Mouse (Mus musculus) CH12.LX (cell line): ENCODE data around the gene Syde1. TPM values are rescaled to one million over a fixed set of nuclear protein-coding genes. Genes with fewer than 3 reads are reported as not detected.

Source experiments
- DNase-seq: peaks from one replicate; pipeline ENCODE4 v3.0.0-alpha.2; 2013; ENCODE audit errors: extremely low read depth
- H3K27ac ChIP-seq: 2 replicates; pipeline ENCODE4 v1.5.1; 2012; ENCODE audit warnings: low read depth, mild to moderate bottlenecking, control low read depth, moderate library complexity; ENCODE audit not compliant: insufficient read depth
- H3K27me3 ChIP-seq: replicated peaks from 2 replicates; pipeline ENCODE3; 2012; ENCODE audit warnings: inconsistent platforms
- H3K36me3 ChIP-seq, 2 experiments: replicated peaks in 1 of 2; 2 replicates each; pipeline versions ENCODE3 to v1.6.1; 2012; ENCODE audit warnings: inconsistent platforms in 1 of 2, low read length in 1 of 2, mild to moderate bottlenecking in 1 of 2, mixed read lengths in 1 of 2, moderate library complexity in 1 of 2; ENCODE audit not compliant: control insufficient read depth in 1 of 2, insufficient read depth in 1 of 2
- H3K4me1 ChIP-seq, 2 experiments: 2 replicates each; pipeline ENCODE4 v1.6.1; 2012; ENCODE audit warnings: inconsistent platforms in 1 of 2, moderate library complexity in 1 of 2; ENCODE audit not compliant: insufficient read depth in 2 of 2, control insufficient read depth in 1 of 2
- H3K4me2 ChIP-seq: 2 replicates; pipeline ENCODE4 v1.6.1; 2012; ENCODE audit warnings: low read depth, mild to moderate bottlenecking, control low read depth; ENCODE audit not compliant: poor library complexity, insufficient read depth, severe bottlenecking
- H3K4me3 ChIP-seq, 3 experiments: fragments of 150-350 bp in 1 of 3; sonication (generic) in 1 of 3; replicated peaks in 1 of 3; 2 replicates each; pipeline versions ENCODE3 to v1.5.1; 2011 to 2012; ENCODE audit warnings: low read depth in 2 of 3, low read length in 2 of 3, mild to moderate bottlenecking in 2 of 3, moderate library complexity in 2 of 3, control low read depth in 1 of 3, improper control_type of control experiment in 1 of 3, inconsistent platforms in 1 of 3, mixed read lengths in 1 of 3; ENCODE audit not compliant: poor library complexity in 1 of 3
- H3K79me2 ChIP-seq: replicated peaks from 2 replicates; pipeline ENCODE4 v1.6.1; 2012; ENCODE audit warnings: mild to moderate bottlenecking, moderate library complexity; ENCODE audit not compliant: control insufficient read depth, poor library complexity, insufficient read depth, severe bottlenecking; ENCODE audit errors: extremely low read depth
- H3K9ac ChIP-seq: 2 replicates; pipeline ENCODE4 v1.6.1; 2012; ENCODE audit warnings: low read depth, mild to moderate bottlenecking, control low read depth, moderate library complexity; ENCODE audit not compliant: insufficient read depth
- H3K9me3 ChIP-seq: replicated peaks from 2 replicates; pipeline ENCODE3; 2012; ENCODE audit warnings: low read length, inconsistent platforms, mixed read lengths
- BHLHE40 ChIP-seq: IDR thresholded peaks from 2 replicates; pipeline ENCODE4 v1.6.1; 2011; ENCODE audit warnings: mild to moderate bottlenecking, low read depth, low read length, improper control_type of control experiment
- CHD1 ChIP-seq: IDR thresholded peaks from 2 replicates; pipeline ENCODE4 v1.6.1; 2012; ENCODE audit warnings: low read depth, low read length, improper control_type of control experiment, inconsistent platforms
- CTCF ChIP-seq, 2 experiments: IDR thresholded peaks in 1 of 2; conservative IDR thresholded peaks in 1 of 2; 2 replicates each; pipeline ENCODE4 v1.5.1; 2011 to 2012; ENCODE audit warnings: low read depth in 2 of 2, low read length in 2 of 2, improper control_type of control experiment in 1 of 2, inconsistent platforms in 1 of 2, mild to moderate bottlenecking in 1 of 2, moderate library complexity in 1 of 2
- EP300 ChIP-seq: IDR thresholded peaks from 2 replicates; pipeline ENCODE4 v1.6.1; 2011; ENCODE audit warnings: low read length, improper control_type of control experiment
- GABPA ChIP-seq: IDR thresholded peaks from 2 replicates; pipeline ENCODE4 v1.6.1; 2012; ENCODE audit warnings: low read depth, low read length, improper control_type of control experiment, inconsistent platforms; ENCODE audit not compliant: insufficient replicate concordance
- JUND ChIP-seq: conservative IDR thresholded peaks from 2 replicates; pipeline ENCODE4 v1.6.1; 2011; ENCODE audit warnings: low read depth, low read length, improper control_type of control experiment
- MAFK ChIP-seq: IDR thresholded peaks from 2 replicates; pipeline ENCODE4 v1.6.1; 2011; ENCODE audit warnings: low read length, improper control_type of control experiment; ENCODE audit not compliant: insufficient replicate concordance
- MAX ChIP-seq: IDR thresholded peaks from 2 replicates; pipeline ENCODE4 v1.6.1; 2011; ENCODE audit warnings: low read length, improper control_type of control experiment
- MYC ChIP-seq: IDR thresholded peaks from 2 replicates; pipeline ENCODE4 v1.6.1; 2011; ENCODE audit warnings: low read depth, mild to moderate bottlenecking, improper control_type of control experiment, low read length
- POLR2AphosphoS2 ChIP-seq: IDR thresholded peaks from 2 replicates; pipeline ENCODE4 v1.6.1; 2011; ENCODE audit warnings: low read depth, low read length, improper control_type of control experiment
- RAD21 ChIP-seq: IDR thresholded peaks from 2 replicates; pipeline ENCODE4 v1.6.1; 2011; ENCODE audit warnings: low read depth, mild to moderate bottlenecking, low read length, improper control_type of control experiment, moderate library complexity
- TBP ChIP-seq: conservative IDR thresholded peaks from 2 replicates; pipeline ENCODE4 v1.6.1; 2011; ENCODE audit warnings: low read depth, low read length, improper control_type of control experiment
- UBTF ChIP-seq: IDR thresholded peaks from 2 replicates; pipeline ENCODE4 v1.6.1; 2012; ENCODE audit warnings: low read depth, mild to moderate bottlenecking, inconsistent platforms, low read length, improper control_type of control experiment, moderate library complexity
- USF2 ChIP-seq: conservative IDR thresholded peaks from 2 replicates; pipeline ENCODE4 v1.6.1; 2011; ENCODE audit warnings: low read depth, low read length, improper control_type of control experiment
- ZC3H11A ChIP-seq: IDR thresholded peaks from 2 replicates; pipeline ENCODE4 v1.6.1; 2012; ENCODE audit warnings: low read depth, mild to moderate bottlenecking, inconsistent platforms, low read length, improper control_type of control experiment
- ZKSCAN1 ChIP-seq: IDR thresholded peaks from 2 replicates; pipeline ENCODE4 v1.6.1; 2012; ENCODE audit warnings: low read depth, inconsistent platforms, low read length, improper control_type of control experiment, borderline replicate concordance
- ZNF384 ChIP-seq: IDR thresholded peaks from 2 replicates; pipeline ENCODE4 v1.6.1; 2012; ENCODE audit warnings: low read depth, low read length, improper control_type of control experiment, inconsistent platforms
- dilution Hi-C: fragments of 300-500 bp; cut with MboI; formaldehyde crosslinking; loops from 2 replicates; pipeline ENCODE4 v1.14.3; 2020; ENCODE audit warnings: low sequenced_read_pairs; ENCODE audit not compliant: extremely low pct_unique_long_range_greater_than_20kb, extremely low pct_ligation_motif_present
- in situ Hi-C: fragments of 300-500 bp; cut with MboI; formaldehyde crosslinking; loops from 3 replicates; pipeline ENCODE4 v1.14.3; 2019; ENCODE audit warnings: low sequenced_read_pairs, low pct_ligation_motif_present, low pct_unique_long_range_greater_than_20kb, mixed read lengths
- polyA plus RNA-seq: library from polyadenylated mRNA; unstranded; fragments of >175 nt; gene quantifications from 2 replicates; pipeline ENCODE4 v1.2.1, GENCODE M21; 2012; ENCODE audit warnings: low read depth; ENCODE audit not compliant: insufficient read length
- total RNA-seq, 2 experiments: library from RNA; depleted of rRNA; stranded (reverse); fragments of 300-350 nt in 1 of 2; fragments of >200 nt in 1 of 2; gene quantifications; 2 replicates each; pipeline ENCODE4 v1.2.3; 2012 to 2014

The Syde1 gene
- total and polyA plus RNA-seq, 3 experiments = not detected

- no peaks in the 10 kb centered on the region for H3K79me2 ChIP-seq
- DNase-seq = no peak
- no peak overlapping the region for H3K4me3 ChIP-seq
- TF ChIP-seq CHD1 (no peak), EP300 (no peak), ZC3H11A (no peak), MYC (no peak), GABPA (no peak), RAD21 (no peak), JUND (no peak), ZNF384 (no peak), USF2 (no peak), POLR2AphosphoS2 (no peak), MAX (no peak), ZKSCAN1 (no peak), CTCF (conservative IDR thresholded peaks at IDR 0.05 in 1 of 2, IDR thresholded peaks at IDR 0.05 in 1 of 2; ENCODE audit: low read depth in 2 of 2, low read length in 2 of 2) (no peak), MAFK (no peak)
- in situ Hi-C loops (no loop called here), dilution Hi-C loops (no loop called here)
- peaks cover 8 to 20% of the 10 kb centered on the region in 2 experiments for H3K4me1 ChIP-seq
- no peak overlapping the region for H3K9ac ChIP-seq
- H3K27me3 ChIP-seq = peaks cover 39% of the 10 kb centered on the region
- no peaks in the 10 kb centered on the region for H3K9me3 ChIP-seq
- H3K36me3 ChIP-seq = no peaks in the 10 kb centered on the region
- no peak overlapping the region for H3K27ac ChIP-seq
- no peak overlapping the region for H3K4me2 ChIP-seq
Observed at GRCm38 (mm10) chr10:78570897-78571296, 20.9 kb downstream of the Syde1 start.

- no peak overlapping the region for H3K4me3 ChIP-seq
- peak; percentile 6 for DNase-seq
- H3K27ac ChIP-seq = no peak overlapping the region
- peak overlapping the region; percentile 8; the same call in 1 of the 2 replicates for H3K4me2 ChIP-seq
- no peaks in the 10 kb centered on the region for H3K36me3 ChIP-seq
- H3K9me3 ChIP-seq = no peaks in the 10 kb centered on the region
- dilution Hi-C loops = no loop called here
- no peaks in the 10 kb centered on the region for H3K79me2 ChIP-seq
- H3K27me3 ChIP-seq = peaks cover 39% of the 10 kb centered on the region
- TF ChIP-seq TBP (no peak), BHLHE40 (peak; percentile 40; the same call in 1 of the 2 replicates), UBTF (no peak)
- H3K4me1 ChIP-seq = peaks cover 5 to 15% of the 10 kb centered on the region in 2 experiments; a peak in 3 of 4 replicates
- no peak overlapping the region for H3K9ac ChIP-seq
- in situ Hi-C loops = no loop called here
Observed at GRCm38 (mm10) chr10:78570416-78570815, 21.3 kb downstream of the Syde1 start.
